Mouse (Mus musculus): ENCODE results near the gene Gipr. TPM values are rescaled to one million over a fixed set of nuclear protein-coding genes. Genes with fewer than 3 reads are reported as not detected.

Gipr gene
- total and polyA plus RNA-seq, 2 experiments: not detected

DNA sequence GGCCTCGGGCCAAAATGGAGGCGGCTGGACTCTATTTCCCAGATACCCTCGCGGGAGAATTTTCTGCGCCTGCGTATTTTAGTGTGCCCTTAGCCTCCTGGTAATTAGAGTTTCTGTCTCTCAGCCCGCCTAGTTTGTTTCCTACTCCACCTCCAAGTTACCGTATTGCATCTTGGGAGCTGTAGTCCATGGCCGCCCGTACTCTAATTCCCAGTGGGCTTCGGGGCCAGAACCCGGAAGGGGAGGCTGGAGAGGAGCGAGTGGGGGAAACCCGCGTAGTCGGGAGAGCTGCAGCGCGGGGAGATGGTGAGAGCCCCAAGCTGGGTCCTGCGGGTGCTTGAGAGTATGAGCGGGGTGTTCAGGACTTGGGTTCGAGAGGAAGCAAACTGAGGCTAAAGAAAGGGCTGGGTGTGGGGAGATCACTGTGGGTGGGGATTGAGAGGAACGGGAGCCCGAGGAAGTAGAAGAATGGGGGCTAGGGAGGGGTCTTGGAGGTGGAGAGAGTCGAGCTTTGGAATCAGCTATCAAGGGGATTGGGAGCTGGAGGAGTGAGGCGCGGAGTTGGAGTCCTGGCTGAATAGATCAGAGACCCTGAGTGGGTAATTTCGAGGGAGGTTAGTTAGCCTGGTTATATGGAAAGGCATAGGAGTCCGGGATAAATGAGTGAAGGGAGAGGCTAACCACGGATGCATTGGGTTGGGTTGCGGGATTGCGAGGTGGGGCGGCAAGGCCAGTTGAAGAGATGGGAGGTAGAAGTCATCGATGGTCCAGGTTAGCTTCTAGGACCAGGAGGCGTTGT is 46.1 kb downstream of the Gipr start, which contains the start of gene Fbxo46:
Gene Fbxo46 (plus strand): TSS at position 229 of the 799 bp plus-strand sequence.
- 1% methylated on average over 34 of the region's 34 CpGs for WGBS
- Histone ChIP-seq H3K4me3 (ENCODE audit: insufficient read depth, low read depth, low read length) (peak within 1 kb of the TSS; percentile 73), H3K27ac (replicated peaks; ENCODE audit: insufficient read depth, low read depth, low read length) (peak within 1 kb of the TSS; percentile 41), H3K4me1 (ENCODE audit: control insufficient read depth, insufficient read depth, low read length) (peaks cover 12% of the 10 kb centered on the region), H3K27me3 (ENCODE audit: control insufficient read depth, insufficient read depth, low read length) (no peaks in the 10 kb centered on the region), H3K36me3 (ENCODE audit: control insufficient read depth, insufficient read depth, low read length) (no peaks in the 10 kb centered on the region), H3K9ac (ENCODE audit: low read depth, low read length) (peak within 1 kb of the TSS; percentile 70), H3K79me2 (ENCODE audit: control insufficient read depth, insufficient read depth, low read length) (peaks cover 11% of the 10 kb centered on the region; the same call in 1 of the 2 replicates)
- peak; percentile 95 for DNase-seq (ENCODE audit: extremely low read depth, low read depth, low spot score)
- TF ChIP-seq POLR2A (IDR thresholded peaks at IDR 0.05; ENCODE audit: extremely low read depth, insufficient read depth, low read length) (peak; percentile 77), CTCF (IDR thresholded peaks at IDR 0.05; ENCODE audit: low read depth, low read length) (no peak)

DNA sequence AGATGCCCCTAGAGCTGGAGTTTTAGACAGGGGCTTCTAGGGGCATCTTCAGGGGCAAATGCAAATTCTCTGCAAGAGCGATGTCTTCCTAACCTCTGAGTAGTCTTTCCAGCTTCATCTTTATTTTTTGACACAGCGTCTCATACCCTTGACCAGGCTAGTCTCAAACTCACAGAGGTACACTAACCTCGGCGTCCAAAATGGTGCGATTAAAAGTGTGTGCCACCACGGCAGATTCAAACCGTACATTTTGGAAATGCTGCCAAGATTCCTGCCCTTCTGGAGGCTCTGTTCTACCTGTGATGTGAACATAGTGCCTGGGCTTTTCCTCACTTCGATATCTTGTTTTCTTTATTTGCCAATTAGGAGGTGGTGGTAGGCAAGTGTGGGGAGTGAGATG is 46.8 kb downstream of the Gipr start:
- no peak for TF ChIP-seq POLR2A (IDR thresholded peaks at IDR 0.05; ENCODE audit: extremely low read depth, insufficient read depth, low read length)
- TF ChIP-seq CTCF (IDR thresholded peaks at IDR 0.05; ENCODE audit: low read depth, low read length): no peak
- no peak for DNase-seq (ENCODE audit: extremely low read depth, low read depth, low spot score)
- no peak overlapping the region for H3K27ac ChIP-seq (replicated peaks; ENCODE audit: insufficient read depth, low read depth, low read length)
- H3K79me2 ChIP-seq (ENCODE audit: control insufficient read depth, insufficient read depth, low read length): peaks cover 11% of the 10 kb centered on the region; the same call in 1 of the 2 replicates
- no peak overlapping the region for H3K9ac ChIP-seq (ENCODE audit: low read depth, low read length)
- WGBS: 92% methylated on average over 8 of the region's 8 CpGs
- H3K27me3 ChIP-seq (ENCODE audit: control insufficient read depth, insufficient read depth, low read length): no peaks in the 10 kb centered on the region
- H3K4me1 ChIP-seq (ENCODE audit: control insufficient read depth, insufficient read depth, low read length): peaks cover 11% of the 10 kb centered on the region
- H3K4me3 ChIP-seq (ENCODE audit: insufficient read depth, low read depth, low read length): no peak overlapping the region
- H3K36me3 ChIP-seq (ENCODE audit: control insufficient read depth, insufficient read depth, low read length): no peaks in the 10 kb centered on the region

- Histone ChIP-seq H3K4me1 (ENCODE audit: control insufficient read depth, insufficient read depth, low read length) (peaks cover 11% of the 10 kb centered on the region), H3K9ac (ENCODE audit: low read depth, low read length) (no peak within 1 kb of the TSS), H3K4me3 (ENCODE audit: insufficient read depth, low read depth, low read length) (no peak within 1 kb of the TSS; the same call in 1 of the 2 replicates), H3K27ac (replicated peaks; ENCODE audit: insufficient read depth, low read depth, low read length) (no peak within 1 kb of the TSS), H3K79me2 (ENCODE audit: control insufficient read depth, insufficient read depth, low read length) (peaks cover 11% of the 10 kb centered on the region; the same call in 1 of the 2 replicates), H3K36me3 (ENCODE audit: control insufficient read depth, insufficient read depth, low read length) (no peaks in the 10 kb centered on the region), H3K27me3 (ENCODE audit: control insufficient read depth, insufficient read depth, low read length) (no peaks in the 10 kb centered on the region)
- peak; percentile 65 for DNase-seq (ENCODE audit: extremely low read depth, low read depth, low spot score)
- WGBS: 26% methylated on average over 64 of the region's 64 CpGs
- TF ChIP-seq POLR2A (IDR thresholded peaks at IDR 0.05; ENCODE audit: extremely low read depth, insufficient read depth, low read length) (no peak), CTCF (IDR thresholded peaks at IDR 0.05; ENCODE audit: low read depth, low read length) (peak; percentile 29)
These were observed 47.7 kb downstream of the Gipr start, which contains the start of gene Gm4969 for GRCm38 (mm10) chr7:19118028-19118771. Gene Gm4969, minus strand, starts transcription at chr7:19118368.

GRCm38 (mm10) chr7:19109565-19109964 is 56.4 kb downstream of the Gipr start:
- DNase-seq (ENCODE audit: extremely low read depth, low read depth, low spot score): no peak
- Histone ChIP-seq H3K79me2 (ENCODE audit: control insufficient read depth, insufficient read depth, low read length) (no peaks in the 10 kb centered on the region), H3K4me1 (ENCODE audit: control insufficient read depth, insufficient read depth, low read length) (no peaks in the 10 kb centered on the region), H3K27ac (replicated peaks; ENCODE audit: insufficient read depth, low read depth, low read length) (no peak overlapping the region), H3K4me3 (ENCODE audit: insufficient read depth, low read depth, low read length) (no peak overlapping the region), H3K27me3 (ENCODE audit: control insufficient read depth, insufficient read depth, low read length) (no peaks in the 10 kb centered on the region), H3K9ac (ENCODE audit: low read depth, low read length) (no peak overlapping the region), H3K36me3 (ENCODE audit: control insufficient read depth, insufficient read depth, low read length) (no peaks in the 10 kb centered on the region)
- 89% methylated on average over 1 of the region's 1 CpGs for WGBS
- no peak for TF ChIP-seq POLR2A (IDR thresholded peaks at IDR 0.05; ENCODE audit: extremely low read depth, insufficient read depth, low read length)

DNA sequence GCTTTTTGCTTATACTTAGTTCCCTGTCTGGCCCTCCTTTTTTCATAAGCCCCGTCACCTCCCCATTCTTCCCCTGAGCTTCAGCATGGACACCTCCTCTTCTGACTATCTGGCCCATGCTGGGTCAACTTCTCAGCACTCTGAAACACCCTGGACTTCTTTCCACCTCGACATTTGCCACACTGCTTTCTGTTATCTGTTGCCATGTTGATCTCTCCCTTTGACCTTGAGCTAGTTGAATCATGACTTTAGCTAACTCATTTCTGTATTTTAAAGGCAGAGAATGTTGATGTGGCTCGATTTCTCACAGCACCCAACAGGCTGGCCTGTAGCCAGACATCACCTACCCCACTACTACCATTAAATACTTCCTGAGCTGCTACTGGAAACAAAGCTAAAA is 58.5 kb downstream of the Gipr start:
- Histone ChIP-seq H3K36me3 (ENCODE audit: control insufficient read depth, insufficient read depth, low read length) (no peaks in the 10 kb centered on the region), H3K27me3 (ENCODE audit: control insufficient read depth, insufficient read depth, low read length) (no peaks in the 10 kb centered on the region), H3K79me2 (ENCODE audit: control insufficient read depth, insufficient read depth, low read length) (no peaks in the 10 kb centered on the region), H3K4me3 (ENCODE audit: insufficient read depth, low read depth, low read length) (no peak overlapping the region), H3K27ac (replicated peaks; ENCODE audit: insufficient read depth, low read depth, low read length) (no peak overlapping the region), H3K9ac (ENCODE audit: low read depth, low read length) (no peak overlapping the region), H3K4me1 (ENCODE audit: control insufficient read depth, insufficient read depth, low read length) (no peaks in the 10 kb centered on the region)
- no peak for TF ChIP-seq POLR2A (IDR thresholded peaks at IDR 0.05; ENCODE audit: extremely low read depth, insufficient read depth, low read length)
- TF ChIP-seq CTCF (IDR thresholded peaks at IDR 0.05; ENCODE audit: low read depth, low read length): no peak
- 37% methylated on average over 3 of the region's 3 CpGs for WGBS
- no peak for DNase-seq (ENCODE audit: extremely low read depth, low read depth, low spot score)

Other genes with a start within 250 kb of the Gipr start
- 0.09 and 0.27 TPM in 2 replicates for gene Nova2, start 240.2 kb downstream of the Gipr start, total RNA-seq (2014; rRNA removed)
- gene Nova2, start 240.2 kb downstream of the Gipr start, polyA plus RNA-seq (2012; rRNA removed): 0.16 and 0.24 TPM in 2 replicates
- gene Nanos2, start 178.7 kb downstream of the Gipr start, total RNA-seq (2014; rRNA removed): not detected in 2 replicates
- not detected in 2 replicates for gene Nanos2, start 178.7 kb downstream of the Gipr start, polyA plus RNA-seq (2012; rRNA removed)
- gene Mypop, start 174.9 kb downstream of the Gipr start, total RNA-seq (2014; rRNA removed): 0.54 and 0.65 TPM in 2 replicates
- 2.7 and 3.1 TPM in 2 replicates for gene Mypop, start 174.9 kb downstream of the Gipr start, polyA plus RNA-seq (2012; rRNA removed)
- gene Irf2bp1, start 162.1 kb downstream of the Gipr start, total RNA-seq (2014; rRNA removed): 4.5 and 7.3 TPM in 2 replicates
- 13.2 and 14.6 TPM in 2 replicates for gene Irf2bp1, start 162.1 kb downstream of the Gipr start, polyA plus RNA-seq (2012; rRNA removed)
- 31.2 and 60.1 TPM in 2 replicates for gene Foxa3, start 142.6 kb downstream of the Gipr start, total RNA-seq (2014; rRNA removed)
- gene Foxa3, start 142.6 kb downstream of the Gipr start, polyA plus RNA-seq (2012; rRNA removed): 47.4 and 54.1 TPM in 2 replicates
- gene Sympk, start 141.8 kb downstream of the Gipr start, total RNA-seq (2014; rRNA removed): 21.5 and 29.5 TPM in 2 replicates
- 37.3 and 46.9 TPM in 2 replicates for gene Sympk, start 141.8 kb downstream of the Gipr start, polyA plus RNA-seq (2012; rRNA removed)
- not detected in 2 replicates for gene Rsph6a, start 111.4 kb downstream of the Gipr start, total RNA-seq (2014; rRNA removed)
- not detected in 2 replicates for gene Rsph6a, start 111.4 kb downstream of the Gipr start, polyA plus RNA-seq (2012; rRNA removed)
- 4.5 and 6.7 TPM in 2 replicates for gene Dmwd, start 89.9 kb downstream of the Gipr start, total RNA-seq (2014; rRNA removed)
- gene Dmwd, start 89.9 kb downstream of the Gipr start, polyA plus RNA-seq (2012; rRNA removed): 29.4 and 35.7 TPM in 2 replicates
- gene Dmpk, start 82.3 kb downstream of the Gipr start, total RNA-seq (2014; rRNA removed): 13.6 and 24.8 TPM in 2 replicates
- gene Dmpk, start 82.3 kb downstream of the Gipr start, polyA plus RNA-seq (2012; rRNA removed): 60.0 and 76.4 TPM in 2 replicates
- 1.8 and 2.3 TPM in 2 replicates for gene Six5, start 71.5 kb downstream of the Gipr start, total RNA-seq (2014; rRNA removed)
- gene Six5, start 71.5 kb downstream of the Gipr start, polyA plus RNA-seq (2012; rRNA removed): 5.2 and 8.7 TPM in 2 replicates
- 0.09 TPM in 1 of 2 replicates, not detected in the other for gene Gm4969, start 47.8 kb downstream of the Gipr start, total RNA-seq (2014; rRNA removed)
- gene Gm4969, start 47.8 kb downstream of the Gipr start, polyA plus RNA-seq (2012; rRNA removed): 0.02 TPM in 1 of 2 replicates, not detected in the other
- 2.4 and 3.2 TPM in 2 replicates for gene Fbxo46, start 46.3 kb downstream of the Gipr start, total RNA-seq (2014; rRNA removed)
- 4.3 and 5.0 TPM in 2 replicates for gene Fbxo46, start 46.3 kb downstream of the Gipr start, polyA plus RNA-seq (2012; rRNA removed)
- 4.3 and 6.3 TPM in 2 replicates for gene Qpctl, start 16.8 kb downstream of the Gipr start, total RNA-seq (2014; rRNA removed)
- 8.9 and 11.7 TPM in 2 replicates for gene Qpctl, start 16.8 kb downstream of the Gipr start, polyA plus RNA-seq (2012; rRNA removed)
- 28.4 and 29.4 TPM in 2 replicates for gene Snrpd2, start 16.4 kb downstream of the Gipr start, total RNA-seq (2014; rRNA removed)
- 16.4 and 17.7 TPM in 2 replicates for gene Snrpd2, start 16.4 kb downstream of the Gipr start, polyA plus RNA-seq (2012; rRNA removed)
- gene Eml2, start 10.3 kb upstream of the Gipr start, total RNA-seq (2014; rRNA removed): 9.8 and 11.1 TPM in 2 replicates
- 9.7 and 12.2 TPM in 2 replicates for gene Eml2, start 10.3 kb upstream of the Gipr start, polyA plus RNA-seq (2012; rRNA removed)
- 0.09 and 0.40 TPM in 2 replicates for gene Gpr4, start 46.4 kb upstream of the Gipr start, total RNA-seq (2014; rRNA removed)
- gene Gpr4, start 46.4 kb upstream of the Gipr start, polyA plus RNA-seq (2012; rRNA removed): 1.8 and 2.7 TPM in 2 replicates
- 12.9 and 16.0 TPM in 2 replicates for gene Opa3, start 62.2 kb upstream of the Gipr start, total RNA-seq (2014; rRNA removed)
- gene Opa3, start 62.2 kb upstream of the Gipr start, polyA plus RNA-seq (2012; rRNA removed): 34.1 and 40.4 TPM in 2 replicates
- gene Vasp, start 105.7 kb upstream of the Gipr start, total RNA-seq (2014; rRNA removed): 6.3 and 11.3 TPM in 2 replicates
- 24.2 and 37.1 TPM in 2 replicates for gene Vasp, start 105.7 kb upstream of the Gipr start, polyA plus RNA-seq (2012; rRNA removed)
- gene Ppm1n, start 113.9 kb upstream of the Gipr start, total RNA-seq (2014; rRNA removed): 0.20 TPM in 1 of 2 replicates, not detected in the other
- gene Ppm1n, start 113.9 kb upstream of the Gipr start, polyA plus RNA-seq (2012; rRNA removed): 0.13 TPM in 1 of 2 replicates, not detected in the other
- gene Rtn2, start 116.5 kb upstream of the Gipr start, total RNA-seq (2014; rRNA removed): 0.27 and 0.65 TPM in 2 replicates
- 0.62 and 1.1 TPM in 2 replicates for gene Rtn2, start 116.5 kb upstream of the Gipr start, polyA plus RNA-seq (2012; rRNA removed)
- 0.07 and 0.09 TPM in 2 replicates for gene Fosb, start 143.9 kb upstream of the Gipr start, total RNA-seq (2014; rRNA removed)
- gene Fosb, start 143.9 kb upstream of the Gipr start, polyA plus RNA-seq (2012; rRNA removed): 0.06 and 0.11 TPM in 2 replicates
- gene Ercc1, start 178.7 kb upstream of the Gipr start, total RNA-seq (2014; rRNA removed): 6.5 and 6.6 TPM in 2 replicates
- 8.5 and 9.4 TPM in 2 replicates for gene Ercc1, start 178.7 kb upstream of the Gipr start, polyA plus RNA-seq (2012; rRNA removed)
- gene Cd3eap, start 193.4 kb upstream of the Gipr start, total RNA-seq (2014; rRNA removed): 1.3 and 1.7 TPM in 2 replicates
- 6.5 and 7.0 TPM in 2 replicates for gene Cd3eap, start 193.4 kb upstream of the Gipr start, polyA plus RNA-seq (2012; rRNA removed)
- 0.18 and 0.20 TPM in 2 replicates for gene Ppp1r13l, start 193.6 kb upstream of the Gipr start, total RNA-seq (2014; rRNA removed)
- gene Ppp1r13l, start 193.6 kb upstream of the Gipr start, polyA plus RNA-seq (2012; rRNA removed): 3.0 and 4.6 TPM in 2 replicates
- 8.7 and 9.4 TPM in 2 replicates for gene Ercc2, start 215.9 kb upstream of the Gipr start, total RNA-seq (2014; rRNA removed)
- gene Ercc2, start 215.9 kb upstream of the Gipr start, polyA plus RNA-seq (2012; rRNA removed): 18.7 and 26.8 TPM in 2 replicates
- 0.37 TPM in 1 of 2 replicates, not detected in the other for gene Klc3, start 238.0 kb upstream of the Gipr start, total RNA-seq (2014; rRNA removed)
- 0.17 and 0.24 TPM in 2 replicates for gene Klc3, start 238.0 kb upstream of the Gipr start, polyA plus RNA-seq (2012; rRNA removed)
- 0.07 and 11.0 TPM in 2 replicates for gene Ckm, start 238.6 kb upstream of the Gipr start, total RNA-seq (2014; rRNA removed)
- 0.16 and 0.18 TPM in 2 replicates for gene Ckm, start 238.6 kb upstream of the Gipr start, polyA plus RNA-seq (2012; rRNA removed)

Data from liver, adult 2 months (tissue).